Mouse (Mus musculus) neural tube, embryonic 11.5 days (tissue): Measurements from ENCODE around the gene Ap5s1. TPM values are rescaled to one million over a fixed set of nuclear protein-coding genes. Genes with fewer than 3 reads are reported as not detected.

ENCODE experiments used
- ATAC-seq: fragments of 200-750 bp; cut with Nextera tagmentation; 2 replicates; pipeline ENCODE4 v1.8.0; 2017; ENCODE audit warnings: moderate number of reproducible peaks, mild to moderate bottlenecking, moderate TSS enrichment, moderate library complexity; ENCODE audit not compliant: insufficient read depth, low FRiP score, low TSS enrichment
- DNase-seq: peaks from one replicate; pipeline ENCODE4 v3.0.0-alpha.2; 2015; ENCODE audit warnings: low spot score
- H3K27ac ChIP-seq: fragments of 300-500 bp; sonication (generic); 2 replicates; pipeline ENCODE4 v1.5.1; 2014; ENCODE audit warnings: low read depth, mild to moderate bottlenecking, low read length
- H3K27me3 ChIP-seq: fragments of 300-500 bp; sonication (generic); 2 replicates; pipeline ENCODE4 v1.6.1; 2014; ENCODE audit warnings: mild to moderate bottlenecking, low read length, mixed read lengths; ENCODE audit not compliant: control insufficient read depth, insufficient read depth
- H3K36me3 ChIP-seq: fragments of 300-500 bp; sonication (generic); 2 replicates; pipeline ENCODE4 v1.6.1; 2014; ENCODE audit warnings: mild to moderate bottlenecking, low read length, moderate library complexity, mixed read lengths; ENCODE audit not compliant: control insufficient read depth, insufficient read depth
- H3K4me1 ChIP-seq: fragments of 300-500 bp; sonication (generic); 2 replicates; pipeline ENCODE4 v1.6.1; 2014; ENCODE audit warnings: low read length, mixed read lengths; ENCODE audit not compliant: control insufficient read depth, insufficient read depth
- H3K4me2 ChIP-seq: fragments of 300-500 bp; sonication (generic); 2 replicates; pipeline ENCODE4 v1.6.1; 2014; ENCODE audit warnings: low read depth, mild to moderate bottlenecking, moderate library complexity
- H3K4me3 ChIP-seq: fragments of 300-500 bp; sonication (generic); 2 replicates; pipeline ENCODE4 v1.5.1; 2014; ENCODE audit warnings: low read depth, low read length
- H3K9ac ChIP-seq: fragments of 300-500 bp; sonication (generic); 2 replicates; pipeline ENCODE4 v1.6.1; 2014; ENCODE audit warnings: mild to moderate bottlenecking, low read length
- H3K9me3 ChIP-seq: fragments of 300-500 bp; sonication (generic); 2 replicates; pipeline ENCODE4 v1.6.1; 2016; ENCODE audit warnings: low read length; ENCODE audit not compliant: control insufficient read depth
- WGBS: fragments of 180-500 bp; shearing (Covaris S2); extraction: QIAGEN DNeasy Blood & Tissue Kit; methylation state at CpG from one replicate; pipeline ENCODE4 v1.1.7; 2014; 5-methylcytosine and 5-hydroxymethylcytosine counted together
- polyA plus RNA-seq: library from polyadenylated mRNA; unstranded; fragments of >200 nt; fragmentation: Nextera tagmentation; extraction: Ambion mirVana; gene quantifications from 2 replicates; pipeline ENCODE4 v1.2.1, GENCODE M21; 2014

Gene Ap5s1
- polyA plus RNA-seq, 1 experiment from 2014 or later: 27.6 TPM

DNA sequence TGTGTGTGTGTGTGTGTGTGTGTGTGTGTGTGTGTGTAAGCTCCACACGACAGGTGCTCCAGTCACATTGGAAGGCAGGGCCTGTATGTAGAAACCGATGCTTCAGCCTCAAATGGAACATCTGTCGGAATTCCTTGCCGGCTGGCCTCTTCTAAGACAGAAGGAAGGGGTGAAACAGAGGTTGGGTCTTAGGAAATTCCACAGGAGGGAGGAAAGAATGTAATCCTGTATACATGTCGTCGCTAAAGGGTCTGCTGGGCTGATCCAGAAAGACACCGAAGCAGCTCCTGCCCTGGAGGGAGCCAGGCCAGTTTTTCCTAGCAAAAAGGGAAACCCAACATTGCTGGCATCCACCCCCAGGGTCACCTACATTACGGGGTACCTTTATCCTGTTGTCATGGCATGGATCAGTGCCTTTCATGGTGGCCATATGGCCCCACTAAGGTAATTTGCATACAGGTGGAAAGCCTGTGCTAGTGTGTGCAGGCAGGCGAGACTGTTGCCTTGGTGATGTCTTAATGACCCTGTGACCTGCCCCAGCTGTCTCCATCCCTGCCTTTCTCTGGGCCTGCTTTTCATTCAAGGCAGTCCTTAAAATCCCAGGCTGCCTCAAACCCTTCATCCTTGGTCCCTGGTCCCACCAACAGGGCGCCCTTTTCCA is 16.4 kb upstream of the Ap5s1 start:
- ATAC-seq (peak; percentile 81), DNase-seq (peak; percentile 78)
- Histone ChIP-seq H3K9me3 (no peaks in the 10 kb centered on the region), H3K9ac (no peak overlapping the region), H3K36me3 (peaks cover 8% of the 10 kb centered on the region), H3K27me3 (no peaks in the 10 kb centered on the region), H3K4me2 (peak overlapping the region; percentile 13), H3K4me3 (no peak overlapping the region), H3K27ac (peak overlapping the region; percentile 84), H3K4me1 (peaks cover 24% of the 10 kb centered on the region)
- WGBS: 16% methylated on average over 10 of the region's 10 CpGs

GRCm38 (mm10) chr2:131191005-131191390 is 15.9 kb upstream of the Ap5s1 start:
- ATAC-seq (no peak; the same call in 1 of the 2 replicates), DNase-seq (no peak)
- no peak overlapping the region for H3K9ac ChIP-seq
- H3K4me3 ChIP-seq: no peak overlapping the region
- peaks cover 23% of the 10 kb centered on the region for H3K4me1 ChIP-seq
- H3K4me2 ChIP-seq: no peak overlapping the region
- no peaks in the 10 kb centered on the region for H3K9me3 ChIP-seq
- peaks cover 8% of the 10 kb centered on the region for H3K36me3 ChIP-seq
- WGBS: 78% methylated on average over 7 of the region's 7 CpGs
- no peaks in the 10 kb centered on the region for H3K27me3 ChIP-seq
- H3K27ac ChIP-seq: peak overlapping the region; percentile 84

GRCm38 (mm10) chr2:131196606-131197316 is 10.1 kb upstream of the Ap5s1 start:
- H3K4me3 ChIP-seq: no peak overlapping the region
- H3K4me1 ChIP-seq: no peaks in the 10 kb centered on the region
- WGBS: 92% methylated on average over 16 of the region's 16 CpGs
- no peak overlapping the region for H3K27ac ChIP-seq
- peaks cover 6% of the 10 kb centered on the region for H3K36me3 ChIP-seq
- H3K27me3 ChIP-seq: no peaks in the 10 kb centered on the region
- DNase-seq: no peak
- H3K9me3 ChIP-seq: no peaks in the 10 kb centered on the region
- 0 out of 2 replicates have a peak, but pooled peaks have one; percentile 26 for ATAC-seq
- H3K9ac ChIP-seq: no peak overlapping the region
- no peak overlapping the region for H3K4me2 ChIP-seq

- no peaks in the 10 kb centered on the region; the same call in 1 of the 2 replicates for H3K36me3 ChIP-seq
- 77% methylated on average over 2 of the region's 2 CpGs for WGBS
- ATAC-seq (no peak), DNase-seq (no peak)
- no peak overlapping the region for H3K4me2 ChIP-seq
- H3K4me1 ChIP-seq: no peaks in the 10 kb centered on the region
- no peak overlapping the region for H3K9ac ChIP-seq
- H3K27ac ChIP-seq: no peak overlapping the region
- H3K27me3 ChIP-seq: no peaks in the 10 kb centered on the region
- H3K4me3 ChIP-seq: no peak overlapping the region
- no peaks in the 10 kb centered on the region for H3K9me3 ChIP-seq
Measured at GRCm38 (mm10) chr2:131200710-131201109, 6.2 kb upstream of the Ap5s1 start.

DNA sequence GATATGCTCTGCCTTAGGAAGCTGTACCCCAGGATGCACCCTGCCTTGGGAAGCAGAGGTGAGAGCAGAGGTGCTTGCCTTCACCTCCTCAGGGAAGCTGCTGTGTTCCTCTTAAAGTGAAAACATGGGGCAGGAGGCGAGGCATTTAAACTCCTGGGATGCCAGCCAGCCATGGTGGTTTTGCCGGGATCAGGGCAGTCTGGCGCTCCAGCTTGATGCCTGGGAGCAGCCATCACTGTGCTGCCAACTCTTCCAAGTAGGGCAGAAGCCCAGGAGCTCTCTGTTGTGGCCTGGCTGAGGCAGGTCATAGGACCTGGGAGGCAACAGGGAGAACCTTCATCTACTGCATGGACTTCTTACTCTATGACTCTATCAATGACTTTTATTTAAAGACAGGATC is 5.6 kb upstream of the Ap5s1 start:
- WGBS: 98% methylated on average over 3 of the region's 3 CpGs
- no peak for ATAC-seq
- Histone ChIP-seq H3K9ac (no peak overlapping the region), H3K4me2 (no peak overlapping the region), H3K36me3 (no peaks in the 10 kb centered on the region; the same call in 1 of the 2 replicates), H3K9me3 (no peaks in the 10 kb centered on the region), H3K4me1 (no peaks in the 10 kb centered on the region), H3K27ac (no peak overlapping the region), H3K27me3 (no peaks in the 10 kb centered on the region), H3K4me3 (no peak overlapping the region)
- no peak for DNase-seq

DNA sequence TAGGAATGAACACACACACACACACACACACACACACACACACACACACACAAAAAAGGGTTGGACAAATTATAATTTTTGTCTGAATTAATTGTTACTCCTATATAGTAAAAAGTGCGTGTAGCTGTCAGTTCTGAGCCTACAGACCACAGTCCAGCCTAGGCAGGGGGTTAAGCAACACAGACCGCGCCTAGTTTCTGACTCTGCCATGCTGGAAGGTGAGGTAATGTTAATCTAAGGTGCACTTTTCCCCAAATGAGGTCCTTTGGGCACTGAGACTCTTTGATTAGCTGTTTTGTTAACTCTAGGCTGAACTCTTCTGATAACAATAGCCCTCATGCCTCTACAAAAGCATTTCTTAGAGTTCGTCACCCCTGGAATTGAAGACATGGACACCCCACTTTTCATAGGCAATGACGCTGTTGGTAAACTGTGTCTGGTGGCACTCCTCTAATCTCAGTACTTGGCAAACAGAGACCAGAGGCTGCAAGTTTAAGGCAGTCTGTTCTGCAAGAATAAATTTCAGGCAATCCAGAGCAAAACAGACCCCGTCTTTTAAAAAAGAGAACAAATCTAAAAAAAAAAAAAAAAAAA is 3.0 kb upstream of the Ap5s1 start:
- no peaks in the 10 kb centered on the region for H3K36me3 ChIP-seq

GRCm38 (mm10) chr2:131204410-131204981 is 2.4 kb upstream of the Ap5s1 start:
- Histone ChIP-seq H3K36me3 (no peaks in the 10 kb centered on the region), H3K9me3 (no peaks in the 10 kb centered on the region), H3K4me3 (no peak overlapping the region), H3K27ac (no peak overlapping the region), H3K27me3 (no peaks in the 10 kb centered on the region), H3K9ac (no peak overlapping the region), H3K4me1 (no peaks in the 10 kb centered on the region), H3K4me2 (no peak overlapping the region)
- no peak for DNase-seq
- 63% methylated on average over 7 of the region's 7 CpGs for WGBS
- no peak for ATAC-seq

More for the DNA sequence above, 3.0 kb upstream of the Ap5s1 start:
- H3K27me3 ChIP-seq: no peaks in the 10 kb centered on the region
- WGBS: 90% methylated on average over 6 of the region's 6 CpGs
- H3K9me3 ChIP-seq: no peaks in the 10 kb centered on the region
- no peak overlapping the region for H3K9ac ChIP-seq
- DNase-seq: no peak
- no peak overlapping the region for H3K27ac ChIP-seq
- H3K4me2 ChIP-seq: no peak overlapping the region
- no peaks in the 10 kb centered on the region for H3K4me1 ChIP-seq
- no peak for ATAC-seq
- no peak overlapping the region for H3K4me3 ChIP-seq

DNA sequence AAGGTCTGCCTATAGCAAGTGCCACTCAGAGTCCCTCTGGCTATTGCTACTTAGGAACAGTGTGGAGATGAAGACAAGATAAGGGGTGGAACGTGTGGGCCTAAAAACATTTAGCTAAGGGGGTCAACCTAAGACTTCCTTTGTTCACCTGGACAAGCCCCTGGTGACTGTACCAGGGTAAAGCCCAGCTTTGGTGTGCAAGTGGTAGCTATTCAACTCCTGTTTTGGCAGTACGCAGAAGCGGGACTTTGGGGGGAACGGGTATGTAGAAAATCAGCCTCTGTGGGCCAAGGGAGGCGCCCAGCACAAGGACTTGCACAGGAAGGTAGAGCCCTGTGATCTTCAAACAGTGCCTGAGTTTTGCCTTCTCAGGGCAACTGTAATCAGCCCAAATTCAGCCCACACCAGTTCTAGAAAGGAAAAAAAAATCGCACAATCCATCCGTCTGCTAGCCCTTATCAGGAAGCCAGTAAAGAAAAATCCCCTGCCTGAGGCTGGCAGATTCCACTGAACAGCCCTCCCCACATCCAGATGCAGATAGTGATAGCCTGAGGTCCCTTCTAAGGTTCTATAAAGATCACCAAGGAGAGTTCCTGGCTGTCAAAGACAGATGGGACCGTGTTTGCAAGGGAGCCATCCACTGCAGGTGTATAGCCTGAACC is 1.2 kb upstream of the Ap5s1 start:
- Histone ChIP-seq H3K9me3 (no peaks in the 10 kb centered on the region), H3K4me1 (peaks cover 1% of the 10 kb centered on the region; the same call in 1 of the 2 replicates), H3K4me3 (no peak overlapping the region), H3K9ac (no peak overlapping the region), H3K36me3 (no peaks in the 10 kb centered on the region), H3K27me3 (no peaks in the 10 kb centered on the region), H3K27ac (no peak overlapping the region), H3K4me2 (no peak overlapping the region)
- no peak for ATAC-seq
- WGBS: 86% methylated on average over 8 of the region's 8 CpGs
- no peak for DNase-seq
